Mouse (Mus musculus) midbrain, embryonic 14.5 days (tissue): Measurements from ENCODE around the gene Mrpl24. TPM values are rescaled to one million over a fixed set of nuclear protein-coding genes. Genes with fewer than 3 reads are reported as not detected.

Experiments used
- ATAC-seq: fragments of 200-750 bp; cut with Nextera tagmentation; 2 replicates; pipeline ENCODE4 v1.8.0; 2017; ENCODE audit warnings: moderate number of reproducible peaks, moderate library complexity; ENCODE audit not compliant: low FRiP score, low TSS enrichment
- DNase-seq: peaks from one replicate; pipeline ENCODE4 v3.0.0-alpha.2; 2015
- H3K27ac ChIP-seq: fragments of 300-500 bp; sonication (generic); replicated peaks from 2 replicates; pipeline ENCODE4 v1.5.1; 2014; ENCODE audit warnings: mild to moderate bottlenecking, low read depth, low read length, moderate library complexity
- H3K27me3 ChIP-seq: fragments of 300-500 bp; sonication (generic); 2 replicates; pipeline ENCODE4 v1.6.1; 2014; ENCODE audit warnings: low read length, control low read depth, mixed read lengths; ENCODE audit not compliant: control insufficient read depth, insufficient read depth
- H3K36me3 ChIP-seq: fragments of 300-500 bp; sonication (generic); 2 replicates; pipeline ENCODE4 v1.6.1; 2014; ENCODE audit warnings: low read length, control low read depth; ENCODE audit not compliant: control insufficient read depth, insufficient read depth
- H3K4me1 ChIP-seq: fragments of 300-500 bp; sonication (generic); 2 replicates; pipeline ENCODE4 v1.6.1; 2014; ENCODE audit warnings: mild to moderate bottlenecking, antibody characterized with exemption, low read length, control low read depth; ENCODE audit not compliant: control insufficient read depth, insufficient read depth
- H3K4me2 ChIP-seq: fragments of 300-500 bp; sonication (generic); 2 replicates; pipeline ENCODE4 v1.6.1; 2014; ENCODE audit warnings: mild to moderate bottlenecking, low read length, moderate library complexity
- H3K4me3 ChIP-seq: fragments of 300-500 bp; sonication (generic); replicated peaks from 2 replicates; pipeline ENCODE4 v1.5.1; 2014; ENCODE audit warnings: low read depth, low read length
- H3K9ac ChIP-seq: fragments of 300-500 bp; sonication (generic); replicated peaks from 2 replicates; pipeline ENCODE4 v1.6.1; 2014; ENCODE audit warnings: mild to moderate bottlenecking, low read length, moderate library complexity
- H3K9me3 ChIP-seq: fragments of 300-500 bp; sonication (generic); 2 replicates; pipeline ENCODE4 v1.6.1; 2016; ENCODE audit warnings: low read length, control low read depth, mixed read lengths; ENCODE audit not compliant: control insufficient read depth
- WGBS: fragments of 180-500 bp; shearing (Covaris S2); extraction: QIAGEN DNeasy Blood & Tissue Kit; methylation state at CpG from one replicate; pipeline ENCODE4 v1.1.7; 2014; 5-methylcytosine and 5-hydroxymethylcytosine counted together
- polyA plus RNA-seq: library from polyadenylated mRNA; unstranded; fragments of >200 nt; fragmentation: Nextera tagmentation; extraction: Ambion mirVana; gene quantifications from 2 replicates; pipeline ENCODE4 v1.2.1, GENCODE M21; 2014

The Mrpl24 gene
- polyA plus RNA-seq, 1 experiment from 2014 or later: 56.3 TPM

- ATAC-seq (no peak), DNase-seq (no peak)
- peak overlapping the region; percentile 69; the same call in 1 of the 2 replicates for H3K4me2 ChIP-seq
- H3K27ac ChIP-seq: no peak overlapping the region
- no peaks in the 10 kb centered on the region for H3K27me3 ChIP-seq
- no peaks in the 10 kb centered on the region for H3K9me3 ChIP-seq
- 89% methylated on average over 1 of the region's 1 CpGs for WGBS
- H3K4me3 ChIP-seq: no peak overlapping the region
- peaks cover 5% of the 10 kb centered on the region; the same call in 1 of the 2 replicates for H3K4me1 ChIP-seq
- no peak overlapping the region for H3K9ac ChIP-seq
- peaks cover 55% of the 10 kb centered on the region for H3K36me3 ChIP-seq
Measured at GRCm38 (mm10) chr3:87918551-87918950, 755 bp upstream of the Mrpl24 start.

DNA sequence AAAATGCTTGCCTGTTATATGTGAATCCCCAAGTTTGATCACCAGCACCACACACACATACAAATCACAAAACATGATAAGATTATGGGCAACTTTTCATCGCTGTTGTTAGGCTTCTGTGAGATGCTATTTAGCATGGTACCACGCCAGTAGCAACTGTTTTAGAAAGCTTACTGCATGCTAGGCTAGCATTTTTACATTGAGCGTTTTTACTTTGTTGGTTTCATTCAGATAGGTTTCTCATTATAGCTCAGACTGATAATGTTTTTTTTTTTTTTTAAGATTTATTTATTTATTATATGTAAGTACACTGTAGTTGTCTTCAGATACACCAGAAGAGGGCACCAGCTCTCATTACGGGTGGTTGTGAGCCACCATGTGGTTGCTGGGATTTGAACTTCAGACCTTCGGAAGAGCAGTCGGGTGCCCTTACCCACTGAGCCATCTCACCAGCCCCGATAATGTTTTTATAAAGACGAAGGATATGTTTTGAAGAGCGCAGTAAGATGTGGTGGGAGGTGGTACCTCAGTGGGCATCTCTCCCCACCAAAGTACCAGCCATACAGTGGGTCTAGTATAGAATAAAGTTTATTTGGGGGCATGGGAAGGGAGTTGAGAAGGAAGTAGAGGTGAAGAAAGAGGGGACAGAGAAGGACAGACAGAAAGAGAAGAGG lies 1.1 kb downstream of the Mrpl24 start:
- Histone ChIP-seq H3K36me3 (peaks cover 55% of the 10 kb centered on the region), H3K9ac (no peak overlapping the region), H3K4me1 (peaks cover 5% of the 10 kb centered on the region; the same call in 1 of the 2 replicates), H3K4me2 (peak overlapping the region; percentile 69), H3K27ac (no peak overlapping the region), H3K9me3 (no peaks in the 10 kb centered on the region), H3K27me3 (no peaks in the 10 kb centered on the region), H3K4me3 (peak overlapping the region; percentile 46)
- 72% methylated on average over 9 of the region's 9 CpGs for WGBS
- ATAC-seq (no peak), DNase-seq (no peak)

- 92% methylated on average over 7 of the region's 7 CpGs for WGBS
- H3K36me3 ChIP-seq: peaks cover 59% of the 10 kb centered on the region
Measured at GRCm38 (mm10) chr3:87924996-87925395, 5.7 kb downstream of the Mrpl24 start.

GRCm38 (mm10) chr3:87927452-87927851 lies 8.1 kb downstream of the Mrpl24 start:
- no peaks in the 10 kb centered on the region for H3K9me3 ChIP-seq
- ATAC-seq: no peak
- no peak overlapping the region for H3K4me3 ChIP-seq
- H3K4me2 ChIP-seq: no peak overlapping the region
- DNase-seq: no peak
- no peaks in the 10 kb centered on the region for H3K27me3 ChIP-seq
- H3K9ac ChIP-seq: no peak overlapping the region
- WGBS: 95% methylated on average over 5 of the region's 5 CpGs
- peaks cover 63% of the 10 kb centered on the region for H3K36me3 ChIP-seq
- H3K27ac ChIP-seq: no peak overlapping the region
- H3K4me1 ChIP-seq: peaks cover 11% of the 10 kb centered on the region

More at GRCm38 (mm10) chr3:87924996-87925395, 5.7 kb downstream of the Mrpl24 start:
- no peak overlapping the region for H3K9ac ChIP-seq
- H3K27me3 ChIP-seq: no peaks in the 10 kb centered on the region
- DNase-seq (no peak), ATAC-seq (no peak)
- no peaks in the 10 kb centered on the region for H3K9me3 ChIP-seq
- H3K4me3 ChIP-seq: no peak overlapping the region
- peaks cover 8% of the 10 kb centered on the region for H3K4me1 ChIP-seq
- H3K4me2 ChIP-seq: no peak overlapping the region
- no peak overlapping the region for H3K27ac ChIP-seq

GRCm38 (mm10) chr3:87929341-87930077 lies 10.2 kb downstream of the Mrpl24 start:
- Histone ChIP-seq H3K9ac (peak overlapping the region; percentile 85), H3K36me3 (peaks cover 59% of the 10 kb centered on the region), H3K27ac (peak overlapping the region; percentile 88), H3K27me3 (no peaks in the 10 kb centered on the region), H3K4me1 (peaks cover 11% of the 10 kb centered on the region), H3K4me2 (peak overlapping the region; percentile 79), H3K9me3 (no peaks in the 10 kb centered on the region), H3K4me3 (peak overlapping the region; percentile 93)
- peak; percentile 38 for ATAC-seq
- WGBS: 8% methylated on average over 26 of the region's 26 CpGs
- no peak for DNase-seq

GRCm38 (mm10) chr3:87930078-87930795 lies 10.9 kb downstream of the Mrpl24 start, which contains the start of the genes Isg20l2 and Rrnad1:
Isg20l2 (plus strand) TSS chr3:87930314.
Rrnad1 (minus strand) TSS chr3:87930717.
- Histone ChIP-seq H3K9me3 (no peaks in the 10 kb centered on the region), H3K27me3 (no peaks in the 10 kb centered on the region), H3K4me1 (peaks cover 11% of the 10 kb centered on the region), H3K9ac (peak within 1 kb of the TSS; percentile 85), H3K4me3 (peak within 1 kb of the TSS; percentile 93), H3K36me3 (peaks cover 57% of the 10 kb centered on the region), H3K27ac (peak within 1 kb of the TSS; percentile 88), H3K4me2 (peak within 1 kb of the TSS; percentile 82)
- under 1% methylated on average over 78 of the region's 78 CpGs for WGBS
- ATAC-seq (peak; percentile 98), DNase-seq (peak; percentile 99)

GRCm38 (mm10) chr3:87934026-87934425 lies 14.7 kb downstream of the Mrpl24 start:
- no peak overlapping the region for H3K9ac ChIP-seq
- no peaks in the 10 kb centered on the region for H3K27me3 ChIP-seq
- no peaks in the 10 kb centered on the region for H3K9me3 ChIP-seq
- H3K27ac ChIP-seq: no peak overlapping the region
- WGBS: 88% methylated on average over 5 of the region's 5 CpGs
- peaks cover 11% of the 10 kb centered on the region for H3K4me1 ChIP-seq
- H3K4me3 ChIP-seq: no peak overlapping the region
- ATAC-seq (no peak), DNase-seq (no peak)
- no peak overlapping the region for H3K4me2 ChIP-seq
- H3K36me3 ChIP-seq: peaks cover 51% of the 10 kb centered on the region

DNA sequence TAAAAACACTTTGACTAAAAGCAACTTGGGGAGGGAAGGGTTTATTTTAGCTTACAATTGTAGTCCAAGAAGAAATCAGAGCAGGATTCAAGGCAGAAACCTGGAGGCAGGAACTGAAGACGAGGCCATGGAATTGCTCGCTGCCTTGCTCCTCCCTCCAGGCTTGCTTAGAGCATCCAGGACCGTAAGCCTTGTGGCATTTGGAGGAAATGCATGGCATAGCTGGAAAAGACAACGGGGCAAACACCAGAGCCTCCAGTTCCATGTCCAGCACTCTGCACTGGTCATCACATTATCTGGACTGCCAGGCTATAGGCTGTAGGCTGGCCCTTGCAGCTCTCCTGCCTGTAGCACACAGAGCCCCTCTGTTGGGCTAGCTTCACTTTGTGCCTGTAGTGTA lies 15.2 kb downstream of the Mrpl24 start:
- no peak overlapping the region for H3K27ac ChIP-seq
- H3K27me3 ChIP-seq: no peaks in the 10 kb centered on the region
- peaks cover 7% of the 10 kb centered on the region for H3K4me1 ChIP-seq
- H3K36me3 ChIP-seq: peaks cover 56% of the 10 kb centered on the region
- H3K4me3 ChIP-seq: no peak overlapping the region
- 71% methylated on average over 4 of the region's 4 CpGs for WGBS
- H3K9me3 ChIP-seq: no peaks in the 10 kb centered on the region
- H3K9ac ChIP-seq: peak overlapping the region; percentile 4; the same call in 1 of the 2 replicates
- ATAC-seq (no peak), DNase-seq (no peak)
- no peak overlapping the region for H3K4me2 ChIP-seq
